Mouse (Mus musculus) embryonic facial prominence, embryonic 14.5 days (tissue): Measurements from ENCODE around the gene Dyrk3. TPM values are rescaled to one million over a fixed set of nuclear protein-coding genes. Genes with fewer than 3 reads are reported as not detected.
A peak's percentile ranks its signal among the peaks of the same experiment; 100 is the strongest.
"Not testable (repeated sequence)": the region's sequence is repeated elsewhere in the genome, so short reads cannot be mapped to it uniquely, and the experiment has no call there.

Source experiments
- ATAC-seq: fragments of 200-750 bp; cut with Nextera tagmentation; 2 replicates; pipeline ENCODE4 v1.8.0; 2017; ENCODE audit warnings: low read depth, moderate number of reproducible peaks, moderate TSS enrichment
- DNase-seq: peaks from one replicate; pipeline ENCODE4 v3.0.0-alpha.2; 2015; ENCODE audit warnings: low spot score
- H3K27ac ChIP-seq: fragments of 300-500 bp; sonication (generic); replicated peaks from 2 replicates; pipeline ENCODE4 v1.5.1; 2014; ENCODE audit warnings: low read depth, mild to moderate bottlenecking, low read length, moderate library complexity
- H3K27me3 ChIP-seq: fragments of 300-500 bp; sonication (generic); replicated peaks from 2 replicates; pipeline ENCODE4 v1.6.1; 2014; ENCODE audit warnings: low read length; ENCODE audit not compliant: control insufficient read depth, insufficient read depth
- H3K36me3 ChIP-seq: fragments of 300-500 bp; sonication (generic); 2 replicates; pipeline ENCODE4 v1.6.1; 2014; ENCODE audit warnings: low read length, mixed read lengths; ENCODE audit not compliant: control insufficient read depth, insufficient read depth
- H3K4me1 ChIP-seq: fragments of 300-500 bp; sonication (generic); 2 replicates; pipeline ENCODE4 v1.6.1; 2014; ENCODE audit warnings: antibody characterized with exemption, low read length; ENCODE audit not compliant: control insufficient read depth, insufficient read depth
- H3K4me2 ChIP-seq: fragments of 300-500 bp; sonication (generic); 2 replicates; pipeline ENCODE4 v1.6.1; 2014; ENCODE audit warnings: low read depth, mild to moderate bottlenecking, low read length, moderate library complexity, mixed read lengths
- H3K4me3 ChIP-seq: fragments of 300-500 bp; sonication (generic); 2 replicates; pipeline ENCODE4 v1.5.1; 2014; ENCODE audit warnings: low read depth, mild to moderate bottlenecking, low read length
- H3K9ac ChIP-seq: fragments of 300-500 bp; sonication (generic); 2 replicates; pipeline ENCODE4 v1.6.1; 2014; ENCODE audit warnings: low read depth, mild to moderate bottlenecking, low read length, moderate library complexity, mixed read lengths
- H3K9me3 ChIP-seq: fragments of 300-500 bp; sonication (generic); 2 replicates; pipeline ENCODE4 v1.6.1; 2016; ENCODE audit warnings: low read length; ENCODE audit not compliant: control insufficient read depth
- WGBS: fragments of 180-500 bp; shearing (Covaris S2); extraction: QIAGEN DNeasy Blood & Tissue Kit; methylation state at CpG from one replicate; pipeline ENCODE4 v1.1.7; 2014; 5-methylcytosine and 5-hydroxymethylcytosine counted together
- polyA plus RNA-seq: library from polyadenylated mRNA; unstranded; fragments of >200 nt; fragmentation: Nextera tagmentation; extraction: Ambion mirVana; gene quantifications from 2 replicates; pipeline ENCODE4 v1.2.1, GENCODE M21; 2014

The Dyrk3 gene
- polyA plus RNA-seq, 1 experiment from 2014 or later, result 4.3 TPM

DNA sequence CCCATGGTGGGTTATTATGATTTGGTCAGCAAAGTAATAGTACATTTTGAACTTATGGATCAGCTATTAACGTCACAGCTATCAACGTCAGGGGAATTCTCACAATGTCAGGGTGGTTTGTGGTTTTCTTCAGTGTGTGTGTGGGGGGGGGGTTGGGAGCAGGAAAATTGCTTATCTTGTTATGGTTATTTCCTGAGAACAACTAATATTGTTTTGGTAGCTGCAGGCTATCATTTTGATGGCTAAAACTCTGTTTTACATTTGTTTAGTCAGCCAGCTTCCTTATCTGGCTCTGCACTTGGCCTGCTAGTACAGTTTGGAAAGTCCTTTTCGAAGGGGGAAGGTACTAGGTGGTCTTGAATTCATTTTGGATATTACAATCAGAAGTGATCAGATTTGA is 7.1 kb upstream of the Dyrk3 start:
- ATAC-seq, H3K36me3 ChIP-seq, H3K27me3 ChIP-seq, H3K9ac ChIP-seq, H3K4me1 ChIP-seq, H3K9me3 ChIP-seq, H3K4me2 ChIP-seq, DNase-seq, H3K27ac ChIP-seq, H3K4me3 ChIP-seq: not testable (repeated sequence)
- 83% methylated on average over 3 of the region's 3 CpGs for WGBS

DNA sequence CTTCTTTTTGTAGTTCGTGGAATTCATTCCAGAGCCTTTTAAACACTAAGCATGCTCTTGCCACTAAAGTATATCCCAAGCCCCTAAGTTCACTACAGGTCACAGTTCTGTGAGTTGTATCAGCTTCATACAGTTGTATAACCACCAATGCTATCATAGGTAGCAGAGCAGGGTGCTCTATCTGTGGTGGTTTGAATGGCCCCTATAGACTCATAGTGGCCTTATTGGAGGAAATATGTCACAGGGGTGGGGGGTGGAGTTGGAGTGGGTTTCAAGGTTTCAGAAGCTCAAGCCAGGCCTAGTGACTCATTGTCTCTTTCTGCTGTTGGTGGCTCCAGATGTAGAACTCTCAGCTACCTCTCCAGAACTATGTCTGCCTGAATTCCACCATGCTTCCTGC is 4.3 kb upstream of the Dyrk3 start:
- WGBS, result 74% methylated on average over 1 of the region's 1 CpGs
- Histone ChIP-seq H3K9me3 (no peaks in the 10 kb centered on the region), H3K27me3 (no peaks in the 10 kb centered on the region), H3K4me1 (no peaks in the 10 kb centered on the region), H3K4me2 (no peak overlapping the region), H3K4me3 (no peak overlapping the region), H3K36me3 (no peaks in the 10 kb centered on the region), H3K9ac (no peak overlapping the region), H3K27ac (no peak overlapping the region)
- no peak for DNase-seq
- ATAC-seq, result no peak

DNA sequence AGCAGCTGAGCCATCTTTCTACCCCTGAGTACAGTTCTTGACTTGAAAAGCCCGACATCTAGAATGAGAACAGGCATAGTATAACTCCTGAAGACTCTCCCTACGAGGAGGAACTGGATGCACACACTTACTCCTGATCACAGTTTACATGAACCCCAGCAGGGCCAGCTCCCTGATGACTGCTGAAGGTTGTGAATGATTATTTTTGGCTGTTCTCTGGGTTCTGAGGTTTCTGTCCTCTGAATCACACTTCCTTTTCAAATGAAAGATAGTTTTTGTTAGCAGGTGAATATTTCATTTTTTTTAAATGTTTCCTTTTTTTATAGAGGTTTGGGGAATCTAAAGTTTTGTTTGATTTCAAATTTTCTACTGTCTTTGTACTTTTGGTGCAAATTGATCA is 3.3 kb upstream of the Dyrk3 start:
- ATAC-seq (no peak), DNase-seq (no peak)
- Histone ChIP-seq H3K9ac (no peak overlapping the region), H3K4me3 (no peak overlapping the region), H3K4me1 (no peaks in the 10 kb centered on the region), H3K27me3 (no peaks in the 10 kb centered on the region), H3K9me3 (no peaks in the 10 kb centered on the region), H3K36me3 (no peaks in the 10 kb centered on the region), H3K27ac (no peak overlapping the region), H3K4me2 (no peak overlapping the region)
- WGBS, result 67% methylated on average over 2 of the region's 2 CpGs

DNA sequence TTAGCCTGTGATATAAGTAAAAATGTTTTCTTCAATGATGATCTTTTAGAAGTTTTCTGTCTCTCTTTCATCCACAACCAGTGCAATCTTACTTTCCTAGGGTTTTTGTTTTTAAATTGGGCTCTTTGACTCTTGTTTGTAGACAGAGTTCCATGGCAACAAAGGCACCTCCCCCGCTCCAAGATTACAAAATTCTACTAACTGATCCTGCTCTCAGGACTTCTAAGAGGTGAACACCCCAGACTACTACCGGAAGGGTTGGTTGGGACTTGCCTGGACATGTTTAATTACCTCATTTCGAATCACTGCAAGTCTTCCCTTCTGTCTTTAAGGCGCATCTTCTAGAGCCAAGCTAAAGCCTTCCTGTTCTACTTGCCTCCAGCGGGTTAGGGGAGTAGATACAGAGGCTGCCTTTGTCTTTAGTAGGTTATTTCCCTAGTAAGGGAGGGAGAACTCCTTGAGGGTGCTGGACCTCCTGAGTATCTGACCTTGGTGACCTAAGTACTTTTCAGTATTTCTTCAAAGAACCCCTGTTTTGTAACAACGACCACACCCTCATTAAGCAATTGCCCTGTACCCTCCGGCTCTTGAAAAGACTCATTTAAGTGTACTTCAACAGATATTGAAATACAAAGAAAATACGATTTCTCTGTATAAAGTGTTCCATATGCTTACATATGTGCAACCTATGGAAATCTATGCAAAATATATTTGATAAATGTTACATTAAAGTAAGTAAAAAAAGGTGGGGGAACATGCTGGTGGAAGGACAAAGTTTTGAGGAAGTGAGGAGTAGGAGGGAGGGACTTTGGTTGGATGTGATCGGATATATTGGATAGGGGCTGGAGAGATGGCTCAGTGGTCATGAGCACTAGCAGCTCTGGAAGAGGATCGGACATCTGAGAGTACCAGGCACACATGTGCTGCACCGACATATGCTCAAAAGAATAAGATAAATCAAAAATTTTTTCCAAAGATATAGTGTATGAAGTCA is 1.3 kb upstream of the Dyrk3 start:
- DNase-seq, result peak; percentile 73
- H3K4me3 ChIP-seq, result peak overlapping the region; percentile 77; the same call in 1 of the 2 replicates
- H3K36me3 ChIP-seq, result no peaks in the 10 kb centered on the region
- peak overlapping the region; percentile 72; the same call in 1 of the 2 replicates for H3K9ac ChIP-seq
- no peaks in the 10 kb centered on the region for H3K9me3 ChIP-seq
- peak overlapping the region; percentile 84 for H3K4me2 ChIP-seq
- no peaks in the 10 kb centered on the region; the same call in 1 of the 2 replicates for H3K4me1 ChIP-seq
- 44% methylated on average over 11 of the region's 11 CpGs for WGBS
- no peak overlapping the region for H3K27ac ChIP-seq
- no peaks in the 10 kb centered on the region for H3K27me3 ChIP-seq
- ATAC-seq, result no peak

DNA sequence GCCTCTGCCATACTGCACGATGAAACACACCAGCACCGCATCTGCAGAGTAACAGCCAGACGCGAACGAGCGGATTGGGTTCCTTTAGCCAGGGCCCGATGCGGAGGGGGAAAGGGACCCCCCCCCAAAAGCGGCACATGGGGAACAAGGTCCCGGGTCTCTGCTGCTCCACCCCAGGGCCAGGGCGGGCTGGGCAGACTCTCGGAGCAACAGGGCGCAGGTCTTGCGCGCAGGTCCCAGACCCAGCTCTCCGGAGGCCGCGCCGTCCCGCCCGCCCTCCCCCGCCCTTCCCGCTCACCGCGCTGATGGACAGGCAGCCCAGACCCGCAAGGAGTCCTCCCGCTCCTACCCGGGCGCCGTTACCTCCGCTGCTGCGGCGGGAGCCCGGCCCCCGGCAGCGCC is 422 bp downstream of the Dyrk3 start:
- H3K9ac ChIP-seq, result peak overlapping the region; percentile 72
- H3K9me3 ChIP-seq, result no peaks in the 10 kb centered on the region
- peak overlapping the region; percentile 56; the same call in 1 of the 2 replicates for H3K27ac ChIP-seq
- H3K4me2 ChIP-seq, result peak overlapping the region; percentile 84
- H3K4me3 ChIP-seq, result peak overlapping the region; percentile 77
- no peak for DNase-seq
- peak; percentile 82 for ATAC-seq
- H3K36me3 ChIP-seq, result no peaks in the 10 kb centered on the region
- H3K27me3 ChIP-seq, result no peaks in the 10 kb centered on the region
- H3K4me1 ChIP-seq, result no peaks in the 10 kb centered on the region; the same call in 1 of the 2 replicates
- 0% methylated on average over 14 of the region's 36 CpGs for WGBS

DNA sequence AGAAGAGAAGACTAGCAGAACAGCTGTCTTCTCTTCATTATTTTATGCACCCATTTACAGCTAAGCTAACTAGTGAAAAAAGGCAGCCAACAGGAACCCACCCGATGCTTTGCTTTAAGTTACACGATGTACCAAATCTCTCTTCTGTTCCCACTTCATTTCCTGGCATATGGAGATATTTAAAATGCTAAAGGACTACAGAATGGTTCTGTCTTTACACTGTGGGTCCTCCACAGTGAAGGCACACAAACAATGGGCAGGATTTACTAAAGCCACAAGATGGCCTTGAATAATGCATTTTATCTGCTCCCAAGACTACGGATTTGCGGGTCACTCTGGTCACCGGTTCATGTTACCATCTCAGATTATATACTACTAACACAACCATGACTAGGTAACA is 1.0 kb downstream of the Dyrk3 start:
- Histone ChIP-seq H3K9me3 (no peaks in the 10 kb centered on the region), H3K36me3 (no peaks in the 10 kb centered on the region), H3K9ac (no peak overlapping the region), H3K27ac (no peak overlapping the region), H3K4me2 (peak overlapping the region; percentile 84), H3K27me3 (no peaks in the 10 kb centered on the region), H3K4me1 (no peaks in the 10 kb centered on the region; the same call in 1 of the 2 replicates), H3K4me3 (peak overlapping the region; percentile 77)
- DNase-seq, result no peak
- 16% methylated on average over 5 of the region's 5 CpGs for WGBS
- no peak for ATAC-seq

DNA sequence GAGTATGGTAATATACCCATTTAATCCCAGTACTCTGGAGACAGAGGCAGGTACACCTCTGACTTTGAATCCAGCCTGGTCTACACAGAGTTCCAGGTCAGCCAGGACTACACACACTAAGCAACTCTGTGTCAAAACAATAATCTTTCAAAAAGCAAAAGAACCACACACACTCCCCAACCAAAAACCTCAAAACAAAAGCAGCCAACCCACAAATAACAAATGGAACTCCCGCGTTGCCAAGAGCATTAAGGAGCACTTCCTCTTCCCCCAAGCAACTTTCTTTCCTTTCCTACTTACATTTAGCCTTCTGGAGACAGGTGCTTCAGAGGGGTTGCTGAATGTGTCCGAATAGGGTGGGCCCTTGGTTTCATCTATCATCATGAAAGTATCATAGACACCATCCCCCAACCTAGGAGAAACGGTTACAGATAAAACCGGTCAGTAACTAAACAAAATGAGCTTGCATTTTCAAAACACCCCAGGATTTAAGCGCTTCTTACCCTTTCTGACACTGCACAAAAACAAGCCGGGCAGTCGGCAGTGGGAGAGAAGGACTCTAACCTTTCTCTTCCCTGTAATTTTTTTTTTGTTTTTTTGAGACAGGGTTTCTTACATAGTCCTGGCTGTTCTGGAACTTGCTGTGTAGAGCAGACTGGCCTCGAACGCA is 2.0 kb downstream of the Dyrk3 start:
- no peaks in the 10 kb centered on the region; the same call in 1 of the 2 replicates for H3K4me1 ChIP-seq
- H3K4me2 ChIP-seq, result no peak overlapping the region
- no peak overlapping the region for H3K4me3 ChIP-seq
- H3K27ac ChIP-seq, result no peak overlapping the region
- H3K9ac ChIP-seq, result no peak overlapping the region
- no peaks in the 10 kb centered on the region for H3K27me3 ChIP-seq
- ATAC-seq (no peak), DNase-seq (no peak)
- no peaks in the 10 kb centered on the region for H3K36me3 ChIP-seq
- WGBS, result 75% methylated on average over 10 of the region's 10 CpGs
- H3K9me3 ChIP-seq, result no peaks in the 10 kb centered on the region

DNA sequence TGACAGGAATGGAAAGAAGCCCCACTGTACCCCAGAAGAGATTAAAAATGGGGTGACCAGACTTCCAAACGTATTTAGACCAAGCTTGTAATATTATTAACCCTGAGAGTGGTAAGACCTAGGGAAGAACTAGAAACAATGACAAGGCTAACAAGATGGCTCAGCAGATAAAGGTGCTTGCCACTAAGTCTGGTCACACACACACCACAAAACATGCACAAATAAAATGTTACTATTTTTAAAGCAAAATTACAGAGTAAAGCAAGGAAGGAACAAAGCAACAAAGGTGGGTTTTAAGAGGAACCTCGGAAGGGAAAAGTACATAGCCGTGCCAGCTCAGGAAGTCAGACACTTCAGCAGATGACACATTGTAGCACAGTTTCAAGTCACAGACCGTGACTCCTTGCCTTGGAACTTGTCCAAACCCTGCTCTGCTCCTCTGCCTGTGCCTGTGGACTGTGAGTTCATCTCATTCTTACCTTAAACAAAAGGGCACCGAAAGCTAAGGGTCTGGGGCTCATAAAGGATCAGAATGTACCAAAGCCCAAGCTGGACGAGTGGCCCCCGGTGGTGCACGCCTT is 3.1 kb downstream of the Dyrk3 start:
- Histone ChIP-seq H3K27me3 (no peaks in the 10 kb centered on the region), H3K4me3 (no peak overlapping the region), H3K4me2 (no peak overlapping the region), H3K9me3 (no peaks in the 10 kb centered on the region), H3K36me3 (peaks cover 2% of the 10 kb centered on the region; the same call in 1 of the 2 replicates), H3K9ac (no peak overlapping the region), H3K27ac (no peak overlapping the region), H3K4me1 (no peaks in the 10 kb centered on the region; the same call in 1 of the 2 replicates)
- ATAC-seq, result no peak
- DNase-seq, result no peak
- 67% methylated on average over 8 of the region's 8 CpGs for WGBS
